Mouse (Mus musculus) cerebral cortex, adult 2 months (tissue): Measurements from ENCODE around the gene Zfp106.

Source experiments
- WGBS: fragments of 180-500 bp; shearing (Covaris S2); methylation state at CpG from one replicate; pipeline ENCODE4 v1.1.7; 2018; 5-methylcytosine and 5-hydroxymethylcytosine counted together

The Zfp106 gene

GRCm38 (mm10) chr2:120476277-120477087 lies 87.2 kb downstream of the Zfp106 start:
- 77% methylated on average over 13 of the region's 13 CpGs for WGBS

GRCm38 (mm10) chr2:120470856-120471255 lies 92.8 kb downstream of the Zfp106 start:
- 55% methylated on average over 4 of the region's 4 CpGs for WGBS

DNA sequence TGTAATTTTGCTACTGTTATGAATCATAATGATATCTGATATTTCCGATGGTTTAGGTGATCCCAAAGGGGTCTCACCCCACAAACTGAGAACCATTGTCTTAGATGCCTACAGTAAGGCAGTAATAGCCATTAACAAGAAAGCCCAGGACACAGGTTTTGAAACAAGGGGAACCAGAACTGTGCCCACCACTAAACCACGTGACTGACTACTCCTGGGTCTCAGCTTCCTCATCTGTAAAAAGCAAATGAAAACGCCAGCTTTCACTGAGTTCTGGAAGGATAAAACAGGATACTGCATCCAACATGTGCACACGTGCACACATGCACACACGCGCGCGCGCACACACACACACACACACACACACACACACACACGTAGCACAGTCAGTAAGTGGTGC lies 93.9 kb downstream of the Zfp106 start:
- WGBS = 87% methylated on average over 10 of the region's 10 CpGs

DNA sequence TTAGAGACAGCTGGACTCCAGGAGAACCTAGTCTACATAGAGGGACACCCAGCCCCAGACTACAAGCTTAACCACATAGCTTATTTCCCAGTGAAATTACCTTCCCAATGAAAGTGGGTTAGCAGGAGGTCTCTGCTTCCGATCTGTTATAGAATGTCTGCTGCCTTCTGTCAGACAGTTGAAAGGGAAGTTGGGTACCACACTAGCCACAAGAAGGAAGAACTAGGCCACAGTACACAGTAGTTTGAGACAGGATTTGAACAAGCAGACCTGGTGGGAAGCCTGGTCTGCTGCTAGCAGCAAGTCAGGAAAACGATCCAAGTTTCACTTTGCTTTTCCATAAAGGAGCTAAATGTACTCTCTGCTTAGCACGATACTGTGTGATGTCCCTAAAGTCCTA lies 94.4 kb downstream of the Zfp106 start:
- 87% methylated on average over 3 of the region's 3 CpGs for whole genome bisulfite sequencing

DNA sequence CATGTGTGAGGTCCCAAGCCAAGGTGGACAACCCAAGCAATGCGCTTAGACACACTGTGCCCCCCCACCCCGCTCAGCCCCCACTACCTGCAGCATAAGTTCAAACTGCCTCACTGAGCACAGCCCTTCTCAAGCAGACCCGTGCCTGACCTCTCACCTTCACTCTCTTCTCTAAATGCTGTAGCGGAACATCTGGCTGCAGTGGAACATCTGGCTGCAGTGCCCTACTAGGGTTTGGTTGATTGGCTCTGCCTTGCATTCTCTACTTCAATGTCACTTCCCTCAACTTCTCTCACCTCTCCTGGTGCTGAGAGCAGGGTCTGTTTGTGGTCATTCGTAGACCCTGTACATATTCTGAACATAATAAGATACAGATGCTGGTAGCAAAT lies 98.3 kb downstream of the Zfp106 start:
- 91% methylated on average over 5 of the region's 5 CpGs for WGBS

- WGBS = 80% methylated on average over 2 of the region's 2 CpGs
Observed at GRCm38 (mm10) chr2:120464732-120465396, 98.8 kb downstream of the Zfp106 start.

- WGBS = 47% methylated on average over 8 of the region's 8 CpGs
Observed at GRCm38 (mm10) chr2:120464091-120464490, 99.6 kb downstream of the Zfp106 start.

- 81% methylated on average over 7 of the region's 7 CpGs for WGBS
Observed at GRCm38 (mm10) chr2:120463328-120463727, 100.3 kb downstream of the Zfp106 start.

GRCm38 (mm10) chr2:120460216-120460615 lies 103.4 kb downstream of the Zfp106 start:
- WGBS = 86% methylated on average over 4 of the region's 4 CpGs
